Mouse (Mus musculus) layer of hippocampus, adult 11-12 months (tissue): ENCODE data around the gene Gm8773.

ENCODE experiments used
- DNase-seq: peaks from one replicate; pipeline ENCODE4 v3.0.0; 2022; ENCODE audit warnings: low spot score

Gene Gm8773

GRCm38 (mm10) chr5:5573749-5574317 lies at the start of gene Gm8773:
TSS of gene Gm8773 (plus strand) at chr5:5573799.
- DNase-seq: no peak

GRCm38 (mm10) chr5:5533656-5534420 lies 39.8 kb upstream of the Gm8773 start:
- no peak for DNase-seq

GRCm38 (mm10) chr5:5536131-5536530 lies 37.5 kb upstream of the Gm8773 start:
- no peak for DNase-seq

GRCm38 (mm10) chr5:5539771-5540170 lies 33.8 kb upstream of the Gm8773 start:
- no peak for DNase-seq

GRCm38 (mm10) chr5:5540385-5540784 lies 33.2 kb upstream of the Gm8773 start:
- no peak for DNase-seq

GRCm38 (mm10) chr5:5551110-5551509 lies 22.5 kb upstream of the Gm8773 start:
- DNase-seq: no peak

GRCm38 (mm10) chr5:5559079-5559740 lies 14.4 kb upstream of the Gm8773 start, which contains the start of gene Gtpbp10:
TSS of gene Gtpbp10 (minus strand) at chr5:5559538.
- DNase-seq: peak; percentile 90

- no peak for DNase-seq
Observed at GRCm38 (mm10) chr5:5559798-5560197, 13.8 kb upstream of the Gm8773 start.

GRCm38 (mm10) chr5:5561041-5561706 lies 12.4 kb upstream of the Gm8773 start:
- no peak for DNase-seq

GRCm38 (mm10) chr5:5562435-5562834 lies 11.2 kb upstream of the Gm8773 start:
- DNase-seq: no peak

GRCm38 (mm10) chr5:5587686-5588085 lies 14.1 kb downstream of the Gm8773 start:
- no peak for DNase-seq

- no peak for DNase-seq
Observed at GRCm38 (mm10) chr5:5610540-5610939, 36.9 kb downstream of the Gm8773 start.

GRCm38 (mm10) chr5:5618329-5618728 lies 44.7 kb downstream of the Gm8773 start:
- no peak for DNase-seq

- DNase-seq: no peak
Observed at GRCm38 (mm10) chr5:5625491-5625890, 51.9 kb downstream of the Gm8773 start.
